Mouse (Mus musculus): Measurements from ENCODE around the gene Atcay. TPM values are rescaled to one million over a fixed set of nuclear protein-coding genes. Genes with fewer than 3 reads are reported as not detected.

Atcay gene
- polyA plus RNA-seq, 1 experiment: 0.39 TPM

GRCm38 (mm10) chr10:81266211-81267105 lies 35.8 kb upstream of the Atcay start, which contains the start of the genes Mrpl54 and Apba3:
Gene Mrpl54, minus strand, starts transcription at chr10:81266934.
Gene Apba3, plus strand, starts transcription at chr10:81266960.
- peak; percentile 97 for DNase-seq
- 1% methylated on average over 48 of the region's 48 CpGs for WGBS
- H3K4me3 ChIP-seq (ENCODE audit: insufficient read depth, low read depth, low read length): peak within 1 kb of the TSS; percentile 62
- peaks cover 2% of the 10 kb centered on the region; the same call in 1 of the 2 replicates for H3K36me3 ChIP-seq (ENCODE audit: control insufficient read depth, insufficient read depth, low read length)
- TF ChIP-seq CTCF (conservative IDR thresholded peaks at IDR 0.05; ENCODE audit: insufficient read depth, insufficient read length, low read depth, low read length) (no peak), POLR2A (IDR thresholded peaks at IDR 0.05; ENCODE audit: low read depth, low read length) (no peak)
- no peaks in the 10 kb centered on the region for H3K27me3 ChIP-seq (replicated peaks; ENCODE audit: control insufficient read depth, insufficient read depth, low read length)
- no peaks in the 10 kb centered on the region; the same call in 1 of the 2 replicates for H3K4me1 ChIP-seq (ENCODE audit: control insufficient read depth, insufficient read depth, low read length)
- peak within 1 kb of the TSS; percentile 87 for H3K27ac ChIP-seq (ENCODE audit: insufficient read depth, low read depth, low read length)

- no peaks in the 10 kb centered on the region; the same call in 1 of the 2 replicates for H3K4me1 ChIP-seq (ENCODE audit: control insufficient read depth, insufficient read depth, low read length)
- WGBS: 95% methylated on average over 8 of the region's 8 CpGs
- TF ChIP-seq POLR2A (IDR thresholded peaks at IDR 0.05; ENCODE audit: low read depth, low read length): no peak
- TF ChIP-seq CTCF (conservative IDR thresholded peaks at IDR 0.05; ENCODE audit: insufficient read depth, insufficient read length, low read depth, low read length): no peak
- H3K27me3 ChIP-seq (replicated peaks; ENCODE audit: control insufficient read depth, insufficient read depth, low read length): no peaks in the 10 kb centered on the region
- DNase-seq: no peak
- no peaks in the 10 kb centered on the region for H3K36me3 ChIP-seq (ENCODE audit: control insufficient read depth, insufficient read depth, low read length)
- H3K27ac ChIP-seq (ENCODE audit: insufficient read depth, low read depth, low read length): no peak overlapping the region
- no peak overlapping the region for H3K4me3 ChIP-seq (ENCODE audit: insufficient read depth, low read depth, low read length)
Observed at GRCm38 (mm10) chr10:81265540-81265939, 34.9 kb upstream of the Atcay start.

- TF ChIP-seq POLR2A (IDR thresholded peaks at IDR 0.05; ENCODE audit: low read depth, low read length) (no peak), CTCF (conservative IDR thresholded peaks at IDR 0.05; ENCODE audit: insufficient read depth, insufficient read length, low read depth, low read length) (no peak)
- no peak overlapping the region for H3K4me3 ChIP-seq (ENCODE audit: insufficient read depth, low read depth, low read length)
- DNase-seq: no peak
Observed at GRCm38 (mm10) chr10:81261025-81261424, 30.4 kb upstream of the Atcay start.

DNA sequence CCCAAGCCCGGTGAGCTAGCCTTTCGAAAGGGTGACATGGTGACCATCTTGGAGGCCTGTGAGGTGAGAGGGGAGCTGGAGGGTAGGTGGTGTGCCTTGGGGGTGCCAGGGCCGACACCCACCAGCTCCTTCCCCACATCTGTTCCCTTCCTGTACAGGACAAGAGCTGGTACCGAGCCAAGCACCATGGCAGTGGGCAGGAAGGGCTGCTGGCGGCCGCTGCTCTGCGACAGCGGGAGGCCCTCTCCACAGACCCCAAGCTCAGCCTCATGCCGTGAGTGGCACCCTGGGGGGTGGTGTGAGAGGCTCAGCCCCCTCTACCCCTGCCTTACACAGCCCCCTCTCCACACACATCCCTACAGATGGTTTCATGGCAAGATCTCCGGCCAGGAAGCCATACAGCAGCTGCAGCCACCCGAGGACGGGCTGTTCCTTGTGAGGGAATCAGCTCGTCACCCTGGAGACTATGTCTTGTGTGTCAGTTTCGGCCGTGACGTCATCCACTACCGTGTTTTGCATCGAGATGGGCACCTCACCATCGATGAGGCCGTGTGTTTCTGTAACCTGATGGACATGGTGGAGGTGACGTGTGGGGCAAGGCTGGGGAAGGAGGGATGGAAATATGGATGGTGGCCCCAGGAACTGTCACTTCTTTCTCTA lies 28.7 kb upstream of the Atcay start:
- no peak for DNase-seq
- Histone ChIP-seq H3K27ac (ENCODE audit: insufficient read depth, low read depth, low read length) (no peak overlapping the region), H3K36me3 (ENCODE audit: control insufficient read depth, insufficient read depth, low read length) (no peaks in the 10 kb centered on the region), H3K27me3 (replicated peaks; ENCODE audit: control insufficient read depth, insufficient read depth, low read length) (no peaks in the 10 kb centered on the region), H3K4me3 (ENCODE audit: insufficient read depth, low read depth, low read length) (no peak overlapping the region), H3K4me1 (ENCODE audit: control insufficient read depth, insufficient read depth, low read length) (no peaks in the 10 kb centered on the region)
- WGBS: 42% methylated on average over 21 of the region's 21 CpGs
- TF ChIP-seq POLR2A (IDR thresholded peaks at IDR 0.05; ENCODE audit: low read depth, low read length) (no peak), CTCF (conservative IDR thresholded peaks at IDR 0.05; ENCODE audit: insufficient read depth, insufficient read length, low read depth, low read length) (no peak)

More at GRCm38 (mm10) chr10:81261025-81261424, 30.4 kb upstream of the Atcay start:
- Histone ChIP-seq H3K27me3 (replicated peaks; ENCODE audit: control insufficient read depth, insufficient read depth, low read length) (no peaks in the 10 kb centered on the region), H3K27ac (ENCODE audit: insufficient read depth, low read depth, low read length) (no peak overlapping the region), H3K4me1 (ENCODE audit: control insufficient read depth, insufficient read depth, low read length) (no peaks in the 10 kb centered on the region), H3K36me3 (ENCODE audit: control insufficient read depth, insufficient read depth, low read length) (no peaks in the 10 kb centered on the region)
- 92% methylated on average over 4 of the region's 4 CpGs for WGBS

DNA sequence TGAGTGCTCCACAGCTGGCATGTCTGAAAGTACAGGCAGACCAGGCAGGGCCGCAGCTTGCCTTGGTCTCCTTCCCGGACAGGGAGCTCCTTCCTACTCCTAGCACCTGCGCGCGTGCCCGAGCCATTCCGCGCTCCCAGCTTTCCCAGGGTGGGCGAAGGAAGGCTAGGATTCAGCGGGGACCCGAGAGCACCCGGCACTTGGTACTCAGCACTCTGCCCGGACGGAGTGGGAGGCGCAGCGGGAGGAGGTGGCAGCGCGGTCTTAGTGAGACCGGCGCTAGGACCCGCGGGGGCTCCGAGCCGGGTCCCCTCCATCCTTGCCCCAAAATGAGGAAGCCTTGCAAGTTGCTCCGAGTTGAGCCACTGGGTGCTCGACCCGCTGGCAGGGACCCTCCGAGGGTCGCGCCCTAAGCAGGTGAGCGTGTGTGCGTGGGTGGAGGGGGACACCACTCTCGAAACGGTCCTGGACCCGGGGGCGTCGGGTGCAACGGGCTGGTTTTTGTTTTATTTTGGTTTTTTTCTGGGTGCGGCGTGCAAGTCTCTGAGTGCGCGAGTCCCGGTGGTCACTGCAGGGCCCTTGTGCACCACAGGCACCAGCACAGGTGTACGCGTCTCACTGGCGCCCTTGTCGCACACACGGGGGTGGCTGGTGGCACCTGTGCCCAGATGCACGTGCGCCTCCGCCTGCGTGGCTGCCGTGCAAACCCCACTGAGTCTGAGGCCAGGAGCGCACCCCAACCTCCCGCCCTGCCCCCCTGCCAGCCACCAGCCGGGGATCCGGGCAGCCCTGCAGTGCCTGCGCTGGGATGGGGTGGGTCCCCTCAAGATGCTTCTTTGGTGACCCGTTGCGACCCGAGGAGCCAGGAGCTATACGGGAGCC lies 26.8 kb upstream of the Atcay start:
- Histone ChIP-seq H3K27me3 (replicated peaks; ENCODE audit: control insufficient read depth, insufficient read depth, low read length) (no peaks in the 10 kb centered on the region), H3K36me3 (ENCODE audit: control insufficient read depth, insufficient read depth, low read length) (no peaks in the 10 kb centered on the region), H3K27ac (ENCODE audit: insufficient read depth, low read depth, low read length) (no peak overlapping the region), H3K4me3 (ENCODE audit: insufficient read depth, low read depth, low read length) (peak overlapping the region; percentile 36; the same call in 1 of the 2 replicates), H3K4me1 (ENCODE audit: control insufficient read depth, insufficient read depth, low read length) (no peaks in the 10 kb centered on the region)
- DNase-seq: no peak
- WGBS: 2% methylated on average over 62 of the region's 62 CpGs
- TF ChIP-seq CTCF (conservative IDR thresholded peaks at IDR 0.05; ENCODE audit: insufficient read depth, insufficient read length, low read depth, low read length): no peak
- no peak for TF ChIP-seq POLR2A (IDR thresholded peaks at IDR 0.05; ENCODE audit: low read depth, low read length)

DNA sequence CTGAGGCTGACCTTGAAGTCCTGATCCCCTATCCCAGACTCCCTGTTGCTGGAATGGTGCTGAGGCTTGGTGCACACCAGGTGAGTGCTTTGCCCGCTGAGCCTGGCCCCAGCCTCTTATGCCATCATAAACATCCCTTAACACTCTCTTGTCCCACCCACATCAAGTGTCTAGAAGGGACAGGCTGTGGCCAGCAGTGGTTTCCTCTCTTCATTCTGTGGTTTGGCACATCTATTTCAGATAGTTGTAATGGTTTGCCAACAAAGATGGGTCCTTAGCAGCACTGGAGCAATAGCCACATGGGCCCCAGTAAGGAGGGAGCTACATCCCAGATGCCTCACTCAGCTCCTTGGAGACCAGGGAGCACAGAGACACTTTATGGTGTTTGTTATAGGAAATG lies 24.3 kb upstream of the Atcay start:
- Histone ChIP-seq H3K36me3 (ENCODE audit: control insufficient read depth, insufficient read depth, low read length) (no peaks in the 10 kb centered on the region), H3K27me3 (replicated peaks; ENCODE audit: control insufficient read depth, insufficient read depth, low read length) (no peaks in the 10 kb centered on the region), H3K27ac (ENCODE audit: insufficient read depth, low read depth, low read length) (no peak overlapping the region), H3K4me3 (ENCODE audit: insufficient read depth, low read depth, low read length) (no peak overlapping the region), H3K4me1 (ENCODE audit: control insufficient read depth, insufficient read depth, low read length) (no peaks in the 10 kb centered on the region)
- TF ChIP-seq POLR2A (IDR thresholded peaks at IDR 0.05; ENCODE audit: low read depth, low read length): no peak
- no peak for TF ChIP-seq CTCF (conservative IDR thresholded peaks at IDR 0.05; ENCODE audit: insufficient read depth, insufficient read length, low read depth, low read length)
- no peak for DNase-seq
- 48% methylated on average over 1 of the region's 1 CpGs for WGBS

Measured in kidney, adult 2 months (tissue).